Mouse (Mus musculus) spleen, postnatal 10 days (tissue): Measurements from ENCODE around the gene Olfr521.
"Not testable (repeated sequence)": the region's sequence is repeated elsewhere in the genome, so short reads cannot be mapped to it uniquely, and the experiment has no call there.

Experiments used
- DNase-seq, 2 experiments: peaks; one replicate each; pipeline ENCODE4 v3.0.0; 2021 to 2022; ENCODE audit warnings: low spot score in 2 of 2

Gene Olfr521

GRCm38 (mm10) chr7:99807043-99807442 is 43.7 kb downstream of the Olfr521 start:
- not testable (repeated sequence) for DNase-seq

- no peak for DNase-seq
Measured at GRCm38 (mm10) chr7:99810814-99811213, 47.5 kb downstream of the Olfr521 start.

DNA sequence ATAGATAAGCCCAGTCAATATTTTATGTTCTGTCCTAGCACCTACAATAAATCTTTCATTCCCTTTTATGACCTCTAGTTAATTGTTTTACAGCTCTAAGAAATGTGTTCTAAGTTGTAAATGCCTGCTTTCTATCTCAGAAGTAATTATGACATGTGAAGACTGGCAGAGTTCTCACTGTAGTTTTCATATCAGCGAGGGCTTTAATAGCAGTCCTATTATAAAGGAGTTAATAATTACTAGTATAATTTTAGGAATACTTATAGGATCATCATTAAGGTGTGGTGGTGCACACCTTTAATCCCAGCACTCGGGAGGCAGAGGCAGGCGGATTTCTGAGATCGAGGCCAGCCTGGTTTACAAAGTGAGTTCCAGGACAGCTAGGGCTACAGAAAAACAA is 48.4 kb downstream of the Olfr521 start:
- DNase-seq: no peak

GRCm38 (mm10) chr7:99813394-99813793 is 50.1 kb downstream of the Olfr521 start:
- peak in 1 of 2 experiments; percentile 76 for DNase-seq

DNA sequence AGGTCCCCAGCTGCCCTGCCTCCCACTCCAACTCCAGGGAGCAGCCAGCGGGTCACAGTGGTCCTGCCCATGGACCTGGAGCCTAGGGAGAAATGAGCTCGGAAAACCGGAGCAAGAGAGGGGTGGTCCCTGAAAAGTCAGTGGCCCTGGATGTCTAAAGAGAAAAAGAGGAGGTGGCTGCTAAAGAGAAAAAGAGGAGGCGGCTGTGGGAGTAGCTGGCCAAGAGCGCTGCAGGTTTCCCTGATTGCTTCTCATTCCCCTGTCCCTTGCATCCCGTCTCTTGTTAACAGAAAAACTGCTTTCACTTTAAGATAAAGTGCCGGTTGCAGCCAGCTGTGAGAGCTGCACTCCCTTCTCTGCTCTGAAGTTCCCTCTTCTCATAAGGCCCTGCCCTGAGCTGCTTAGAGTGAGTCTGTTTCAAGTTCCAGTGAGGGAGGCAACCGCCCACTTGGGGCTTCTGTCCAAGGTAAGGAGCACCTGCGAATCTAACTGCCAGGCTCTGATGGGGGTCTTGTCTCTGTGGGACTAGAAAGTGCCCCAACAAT is 54.9 kb downstream of the Olfr521 start:
- peak in 1 of 2 experiments; percentile 36 for DNase-seq
